Mouse (Mus musculus): ENCODE measurements around the gene Slc23a2. TPM values are rescaled to one million over a fixed set of nuclear protein-coding genes. Genes with fewer than 3 reads are reported as not detected.

Slc23a2 gene
- polyA plus RNA-seq, 1 experiment from 2014 or later, result 11.6 TPM

GRCm38 (mm10) chr2:132111905-132112304 is 33.0 kb downstream of the Slc23a2 start:
- H3K4me2 ChIP-seq, result no peak overlapping the region
- no peak overlapping the region for H3K9ac ChIP-seq
- no peak overlapping the region for H3K4me3 ChIP-seq
- 60% methylated on average over 2 of the region's 2 CpGs for WGBS
- ATAC-seq (ENCODE audit: borderline replicate concordance, extremely low read depth, low FRiP score, low TSS enrichment), result no peak
- no peaks in the 10 kb centered on the region for H3K9me3 ChIP-seq
- H3K27ac ChIP-seq, result no peak overlapping the region
- no peaks in the 10 kb centered on the region for H3K27me3 ChIP-seq
- H3K36me3 ChIP-seq, result no peaks in the 10 kb centered on the region
- peaks cover 15% of the 10 kb centered on the region for H3K4me1 ChIP-seq

GRCm38 (mm10) chr2:132111266-132111665 is 33.6 kb downstream of the Slc23a2 start:
- Histone ChIP-seq H3K27ac (no peak overlapping the region), H3K4me3 (no peak overlapping the region), H3K4me2 (no peak overlapping the region), H3K4me1 (peaks cover 19% of the 10 kb centered on the region), H3K36me3 (no peaks in the 10 kb centered on the region), H3K9ac (no peak overlapping the region), H3K27me3 (no peaks in the 10 kb centered on the region), H3K9me3 (no peaks in the 10 kb centered on the region)
- 40% methylated on average over 9 of the region's 9 CpGs for WGBS
- peak; percentile 43; the same call in 1 of the 2 replicates for ATAC-seq (ENCODE audit: borderline replicate concordance, extremely low read depth, low FRiP score, low TSS enrichment)

- no peak overlapping the region for H3K9ac ChIP-seq
- H3K4me3 ChIP-seq, result no peak overlapping the region
- 40% methylated on average over 3 of the region's 3 CpGs for WGBS
- H3K36me3 ChIP-seq, result no peaks in the 10 kb centered on the region
- peaks cover 22% of the 10 kb centered on the region for H3K4me1 ChIP-seq
- H3K27me3 ChIP-seq, result no peaks in the 10 kb centered on the region
- H3K27ac ChIP-seq, result no peak overlapping the region
- ATAC-seq (ENCODE audit: borderline replicate concordance, extremely low read depth, low FRiP score, low TSS enrichment), result no peak
- H3K4me2 ChIP-seq, result no peak overlapping the region
- H3K9me3 ChIP-seq, result no peaks in the 10 kb centered on the region
These were observed 34.2 kb downstream of the Slc23a2 start for GRCm38 (mm10) chr2:132110702-132111101.

GRCm38 (mm10) chr2:132108988-132109387 is 35.9 kb downstream of the Slc23a2 start:
- Histone ChIP-seq H3K4me3 (no peak overlapping the region), H3K9ac (no peak overlapping the region), H3K4me1 (peaks cover 19% of the 10 kb centered on the region), H3K27me3 (no peaks in the 10 kb centered on the region), H3K4me2 (no peak overlapping the region), H3K9me3 (no peaks in the 10 kb centered on the region), H3K27ac (no peak overlapping the region), H3K36me3 (no peaks in the 10 kb centered on the region)
- no peak for ATAC-seq (ENCODE audit: borderline replicate concordance, extremely low read depth, low FRiP score, low TSS enrichment)
- 86% methylated on average over 9 of the region's 9 CpGs for WGBS

- no peak overlapping the region for H3K27ac ChIP-seq
- H3K36me3 ChIP-seq, result no peaks in the 10 kb centered on the region
- no peak overlapping the region for H3K4me3 ChIP-seq
- 52% methylated on average over 9 of the region's 9 CpGs for WGBS
- no peaks in the 10 kb centered on the region for H3K9me3 ChIP-seq
- peaks cover 25% of the 10 kb centered on the region for H3K4me1 ChIP-seq
- H3K27me3 ChIP-seq, result no peaks in the 10 kb centered on the region
- ATAC-seq (ENCODE audit: borderline replicate concordance, extremely low read depth, low FRiP score, low TSS enrichment), result no peak
- no peak overlapping the region for H3K9ac ChIP-seq
- no peak overlapping the region for H3K4me2 ChIP-seq
These were observed 37.3 kb downstream of the Slc23a2 start for GRCm38 (mm10) chr2:132107611-132108010.

- Histone ChIP-seq H3K4me2 (no peak overlapping the region), H3K4me3 (no peak overlapping the region), H3K36me3 (no peaks in the 10 kb centered on the region), H3K27ac (no peak overlapping the region; the same call in 1 of the 2 replicates), H3K4me1 (peaks cover 27% of the 10 kb centered on the region), H3K27me3 (no peaks in the 10 kb centered on the region), H3K9me3 (no peaks in the 10 kb centered on the region), H3K9ac (no peak overlapping the region)
- WGBS, result 51% methylated on average over 5 of the region's 5 CpGs
- no peak for ATAC-seq (ENCODE audit: borderline replicate concordance, extremely low read depth, low FRiP score, low TSS enrichment)
These were observed 38.8 kb downstream of the Slc23a2 start for GRCm38 (mm10) chr2:132106069-132106468.

- Histone ChIP-seq H3K36me3 (peaks cover 7% of the 10 kb centered on the region; the same call in 1 of the 2 replicates), H3K27ac (no peak overlapping the region), H3K4me3 (no peak overlapping the region), H3K4me1 (peaks cover 27% of the 10 kb centered on the region), H3K4me2 (peak overlapping the region; percentile 24; the same call in 1 of the 2 replicates), H3K9ac (no peak overlapping the region), H3K9me3 (no peaks in the 10 kb centered on the region), H3K27me3 (no peaks in the 10 kb centered on the region)
- no peak for ATAC-seq (ENCODE audit: borderline replicate concordance, extremely low read depth, low FRiP score, low TSS enrichment)
- 5% methylated on average over 8 of the region's 8 CpGs for WGBS
These were observed 41.6 kb downstream of the Slc23a2 start for GRCm38 (mm10) chr2:132103265-132103664.

- Histone ChIP-seq H3K4me2 (peak overlapping the region; percentile 24; the same call in 1 of the 2 replicates), H3K36me3 (peaks cover 7% of the 10 kb centered on the region; the same call in 1 of the 2 replicates), H3K9ac (no peak overlapping the region), H3K9me3 (no peaks in the 10 kb centered on the region), H3K27me3 (no peaks in the 10 kb centered on the region), H3K4me1 (peaks cover 24% of the 10 kb centered on the region), H3K4me3 (no peak overlapping the region), H3K27ac (no peak overlapping the region)
- ATAC-seq (ENCODE audit: borderline replicate concordance, extremely low read depth, low FRiP score, low TSS enrichment), result no peak; the same call in 1 of the 2 replicates
- WGBS, result 60% methylated on average over 10 of the region's 10 CpGs
These were observed 42.3 kb downstream of the Slc23a2 start for GRCm38 (mm10) chr2:132102505-132103130.

- no peak for ATAC-seq (ENCODE audit: borderline replicate concordance, extremely low read depth, low FRiP score, low TSS enrichment)
- H3K36me3 ChIP-seq, result peaks cover 7% of the 10 kb centered on the region; the same call in 1 of the 2 replicates
- WGBS, result 74% methylated on average over 9 of the region's 9 CpGs
- no peak overlapping the region for H3K4me3 ChIP-seq
- H3K9me3 ChIP-seq, result no peaks in the 10 kb centered on the region
- no peak overlapping the region for H3K9ac ChIP-seq
- H3K4me2 ChIP-seq, result no peak overlapping the region
- H3K4me1 ChIP-seq, result peaks cover 12% of the 10 kb centered on the region
- no peaks in the 10 kb centered on the region for H3K27me3 ChIP-seq
- H3K27ac ChIP-seq, result no peak overlapping the region
These were observed 45.8 kb downstream of the Slc23a2 start for GRCm38 (mm10) chr2:132098942-132099672.

GRCm38 (mm10) chr2:132098365-132098764 is 46.5 kb downstream of the Slc23a2 start:
- ATAC-seq (ENCODE audit: borderline replicate concordance, extremely low read depth, low FRiP score, low TSS enrichment), result no peak
- no peaks in the 10 kb centered on the region for H3K27me3 ChIP-seq
- peaks cover 7% of the 10 kb centered on the region; the same call in 1 of the 2 replicates for H3K36me3 ChIP-seq
- H3K9ac ChIP-seq, result no peak overlapping the region
- H3K27ac ChIP-seq, result no peak overlapping the region
- no peaks in the 10 kb centered on the region for H3K9me3 ChIP-seq
- H3K4me3 ChIP-seq, result no peak overlapping the region
- H3K4me1 ChIP-seq, result peaks cover 12% of the 10 kb centered on the region
- no peak overlapping the region for H3K4me2 ChIP-seq
- WGBS, result 88% methylated on average over 4 of the region's 4 CpGs

GRCm38 (mm10) chr2:132096582-132096981 is 48.3 kb downstream of the Slc23a2 start:
- no peaks in the 10 kb centered on the region for H3K27me3 ChIP-seq
- no peak overlapping the region for H3K9ac ChIP-seq
- 67% methylated on average over 4 of the region's 4 CpGs for WGBS
- no peaks in the 10 kb centered on the region for H3K9me3 ChIP-seq
- no peak overlapping the region for H3K4me2 ChIP-seq
- H3K36me3 ChIP-seq, result peaks cover 7% of the 10 kb centered on the region; the same call in 1 of the 2 replicates
- H3K4me1 ChIP-seq, result 0 out of 2 replicates have a peak, but pooled peaks cover 2% of the 10 kb centered on the region
- H3K4me3 ChIP-seq, result no peak overlapping the region
- no peak overlapping the region for H3K27ac ChIP-seq
- ATAC-seq (ENCODE audit: borderline replicate concordance, extremely low read depth, low FRiP score, low TSS enrichment), result no peak

GRCm38 (mm10) chr2:132095821-132096220 is 49.1 kb downstream of the Slc23a2 start:
- H3K4me1 ChIP-seq, result 0 out of 2 replicates have a peak, but pooled peaks cover 2% of the 10 kb centered on the region
- H3K4me3 ChIP-seq, result no peak overlapping the region
- H3K27ac ChIP-seq, result no peak overlapping the region
- H3K36me3 ChIP-seq, result peaks cover 7% of the 10 kb centered on the region; the same call in 1 of the 2 replicates
- H3K4me2 ChIP-seq, result no peak overlapping the region
- H3K9me3 ChIP-seq, result no peaks in the 10 kb centered on the region
- no peak for ATAC-seq (ENCODE audit: borderline replicate concordance, extremely low read depth, low FRiP score, low TSS enrichment)
- H3K27me3 ChIP-seq, result no peaks in the 10 kb centered on the region
- H3K9ac ChIP-seq, result no peak overlapping the region
- WGBS, result 58% methylated on average over 6 of the region's 6 CpGs
